Mouse (Mus musculus) midbrain, embryonic 16.5 days (tissue): Measurements from ENCODE around the gene Abcc2. TPM values are rescaled to one million over a fixed set of nuclear protein-coding genes. Genes with fewer than 3 reads are reported as not detected.

ENCODE experiments used
- ATAC-seq: fragments of 200-750 bp; cut with Nextera tagmentation; 2 replicates; pipeline ENCODE4 v1.8.0; 2017; ENCODE audit warnings: moderate TSS enrichment
- H3K27ac ChIP-seq: fragments of 300-500 bp; sonication (generic); 2 replicates; pipeline ENCODE4 v1.5.1; 2014; ENCODE audit warnings: mild to moderate bottlenecking, low read length, mixed read lengths
- H3K27me3 ChIP-seq: fragments of 300-500 bp; sonication (generic); 2 replicates; pipeline ENCODE4 v1.6.1; 2014; ENCODE audit warnings: low read depth, low read length, mixed read lengths; ENCODE audit not compliant: control insufficient read depth, insufficient read depth
- H3K36me3 ChIP-seq: fragments of 300-500 bp; sonication (generic); 2 replicates; pipeline ENCODE4 v1.6.1; 2014; ENCODE audit warnings: mild to moderate bottlenecking, low read length, moderate library complexity, mixed read lengths; ENCODE audit not compliant: control insufficient read depth, insufficient read depth
- H3K4me1 ChIP-seq: fragments of 300-500 bp; sonication (generic); 2 replicates; pipeline ENCODE4 v1.6.1; 2014; ENCODE audit warnings: mild to moderate bottlenecking, low read length, mixed read lengths; ENCODE audit not compliant: control insufficient read depth, insufficient read depth
- H3K4me2 ChIP-seq: fragments of 300-500 bp; sonication (generic); 2 replicates; pipeline ENCODE4 v1.6.1; 2014; ENCODE audit warnings: mild to moderate bottlenecking, low read length, mixed read lengths
- H3K4me3 ChIP-seq: fragments of 300-500 bp; sonication (generic); 2 replicates; pipeline ENCODE4 v1.5.1; 2014; ENCODE audit warnings: low read depth, mild to moderate bottlenecking, low read length, moderate library complexity, mixed read lengths
- H3K9ac ChIP-seq: fragments of 300-500 bp; sonication (generic); 2 replicates; pipeline ENCODE4 v1.6.1; 2014; ENCODE audit warnings: low read depth, low read length, mixed read lengths
- H3K9me3 ChIP-seq: fragments of 300-500 bp; sonication (generic); replicated peaks from 2 replicates; pipeline ENCODE4 v1.6.1; 2014; ENCODE audit warnings: mild to moderate bottlenecking, low read length, mixed read lengths; ENCODE audit not compliant: control insufficient read depth, poor library complexity, severe bottlenecking
- WGBS: fragments of 180-500 bp; shearing (Covaris S2); extraction: QIAGEN DNeasy Blood & Tissue Kit; methylation state at CpG from one replicate; pipeline ENCODE4 v1.1.7; 2014; 5-methylcytosine and 5-hydroxymethylcytosine counted together
- polyA plus RNA-seq: library from polyadenylated mRNA; unstranded; fragments of >200 nt; fragmentation: Nextera tagmentation; extraction: Ambion mirVana; gene quantifications from 2 replicates; pipeline ENCODE4 v1.2.1, GENCODE M21; 2015

Abcc2 gene
- polyA plus RNA-seq, 1 experiment from 2014 or later, result 0.11 TPM

DNA sequence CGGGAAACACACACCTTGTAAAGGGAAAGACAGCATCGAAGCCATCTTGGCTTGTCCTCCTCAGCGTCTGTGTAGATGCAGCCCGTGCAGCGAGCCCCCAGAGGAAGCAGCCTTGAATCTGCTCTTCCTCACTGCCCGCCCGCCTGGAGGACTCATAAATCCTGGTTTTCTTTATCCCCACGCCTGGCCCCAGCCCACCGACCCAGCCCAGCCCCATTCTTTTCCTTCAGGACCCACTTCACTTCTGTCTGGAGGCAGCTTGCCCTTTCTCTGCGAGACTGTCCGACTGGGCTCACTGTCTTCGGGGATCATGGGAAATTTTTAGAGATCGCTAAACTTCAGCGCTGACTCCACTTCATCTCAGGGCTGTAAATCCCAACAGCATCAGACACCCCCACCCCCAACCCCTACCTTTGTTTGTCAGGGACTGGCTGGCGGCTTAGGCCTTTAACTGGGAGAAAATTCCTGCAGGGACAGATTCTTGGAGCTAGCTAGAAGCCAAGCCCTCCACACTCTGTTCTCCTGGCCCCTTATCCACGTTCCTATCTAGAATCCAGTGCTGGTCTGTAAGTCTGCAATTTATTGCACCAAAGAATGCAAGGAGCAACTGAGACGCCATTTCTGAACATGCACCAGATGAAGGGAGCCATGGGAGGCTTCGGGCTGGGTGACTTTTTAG, 101.0 kb downstream of the Abcc2 start:
- H3K36me3 ChIP-seq, result no peaks in the 10 kb centered on the region
- H3K9me3 ChIP-seq, result no peaks in the 10 kb centered on the region
- H3K4me3 ChIP-seq, result peak overlapping the region; percentile 20
- no peak overlapping the region for H3K27ac ChIP-seq
- ATAC-seq, result no peak
- H3K9ac ChIP-seq, result peak overlapping the region; percentile 40; the same call in 1 of the 2 replicates
- H3K4me2 ChIP-seq, result peak overlapping the region; percentile 51
- peaks cover 21% of the 10 kb centered on the region for H3K4me1 ChIP-seq
- no peaks in the 10 kb centered on the region for H3K27me3 ChIP-seq
- WGBS, result 18% methylated on average over 18 of the region's 18 CpGs

DNA sequence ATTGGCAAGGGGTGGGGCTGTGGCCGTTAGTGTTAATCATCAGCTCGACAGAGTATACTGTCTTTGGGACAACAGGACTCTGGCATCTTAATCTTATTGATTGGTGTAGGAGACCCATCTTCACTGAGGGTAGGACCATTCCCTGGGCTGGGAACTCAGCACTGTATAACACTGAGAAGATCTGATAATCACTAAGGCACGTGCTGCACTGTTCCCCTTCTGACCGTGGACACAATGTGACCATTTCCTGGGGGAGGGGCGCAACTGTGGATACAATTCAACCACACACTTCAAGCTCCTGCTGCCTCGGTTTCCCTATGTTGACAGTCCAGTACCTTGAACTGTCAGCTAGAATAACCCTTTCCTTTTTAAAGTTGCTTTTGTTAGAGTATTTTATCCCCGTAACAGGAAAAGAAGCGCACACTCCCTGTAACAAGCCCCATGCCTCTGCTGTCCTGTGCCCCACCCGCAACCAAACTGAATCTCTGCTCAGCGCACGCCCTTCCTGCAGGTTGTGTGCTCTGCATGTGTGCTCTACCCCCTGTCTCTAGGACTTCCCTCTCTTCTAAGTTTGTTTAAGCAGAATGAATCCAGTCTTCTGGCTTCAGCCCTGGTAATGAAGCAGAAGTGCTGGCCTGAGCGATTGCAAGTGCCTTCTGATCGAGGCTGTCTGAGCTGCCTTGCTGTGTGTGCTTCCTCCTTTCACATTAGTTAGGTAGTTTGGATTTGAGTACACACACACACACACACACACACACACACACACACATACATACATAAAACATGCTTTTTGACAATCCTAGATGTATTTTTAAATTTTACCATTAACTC, 102.9 kb downstream of the Abcc2 start:
- WGBS, result 81% methylated on average over 13 of the region's 13 CpGs
- no peaks in the 10 kb centered on the region for H3K27me3 ChIP-seq
- no peaks in the 10 kb centered on the region for H3K9me3 ChIP-seq
- no peak overlapping the region for H3K9ac ChIP-seq
- H3K4me3 ChIP-seq, result no peak overlapping the region
- no peak overlapping the region for H3K27ac ChIP-seq
- H3K4me1 ChIP-seq, result peaks cover 10% of the 10 kb centered on the region
- no peak overlapping the region for H3K4me2 ChIP-seq
- no peak for ATAC-seq
- no peaks in the 10 kb centered on the region for H3K36me3 ChIP-seq

DNA sequence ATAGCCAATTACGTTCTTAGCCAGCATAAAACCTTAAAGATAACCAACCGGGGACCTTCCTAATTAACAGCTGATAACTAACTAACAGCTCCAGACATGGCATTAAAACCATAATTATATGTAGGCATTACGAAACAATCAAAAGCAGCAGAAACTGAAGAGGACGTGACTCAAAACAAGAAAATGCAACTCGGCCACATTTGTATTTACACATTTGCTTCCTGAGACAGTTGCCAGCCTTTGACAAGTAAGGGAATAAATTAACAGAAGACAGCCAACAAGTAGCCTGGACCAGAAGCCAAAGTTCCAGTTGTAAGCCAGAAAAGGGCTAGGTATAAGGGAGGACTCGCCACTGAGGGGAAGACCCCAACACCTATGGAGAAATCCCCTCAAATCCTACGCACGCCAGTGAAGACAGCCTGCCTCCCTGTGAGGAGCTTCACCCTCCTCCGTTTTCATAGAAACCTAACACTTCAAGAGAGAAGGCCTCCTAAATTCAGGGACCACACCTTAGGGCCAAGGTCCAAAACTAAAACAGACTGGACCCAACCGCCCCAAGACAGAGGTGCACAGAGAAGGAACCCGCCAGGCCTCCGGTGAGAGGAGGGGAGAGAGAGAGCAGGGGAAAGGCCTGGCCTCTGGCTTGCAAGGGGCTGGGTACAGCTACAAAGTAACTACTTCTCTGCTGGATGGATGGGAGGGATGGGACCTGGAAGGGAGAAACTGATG, 104.5 kb downstream of the Abcc2 start:
- WGBS, result 88% methylated on average over 12 of the region's 12 CpGs
- Histone ChIP-seq H3K4me2 (no peak overlapping the region), H3K4me1 (peaks cover 8% of the 10 kb centered on the region), H3K9me3 (no peaks in the 10 kb centered on the region), H3K9ac (no peak overlapping the region), H3K36me3 (no peaks in the 10 kb centered on the region), H3K27me3 (no peaks in the 10 kb centered on the region), H3K27ac (no peak overlapping the region), H3K4me3 (no peak overlapping the region)
- ATAC-seq, result no peak

DNA sequence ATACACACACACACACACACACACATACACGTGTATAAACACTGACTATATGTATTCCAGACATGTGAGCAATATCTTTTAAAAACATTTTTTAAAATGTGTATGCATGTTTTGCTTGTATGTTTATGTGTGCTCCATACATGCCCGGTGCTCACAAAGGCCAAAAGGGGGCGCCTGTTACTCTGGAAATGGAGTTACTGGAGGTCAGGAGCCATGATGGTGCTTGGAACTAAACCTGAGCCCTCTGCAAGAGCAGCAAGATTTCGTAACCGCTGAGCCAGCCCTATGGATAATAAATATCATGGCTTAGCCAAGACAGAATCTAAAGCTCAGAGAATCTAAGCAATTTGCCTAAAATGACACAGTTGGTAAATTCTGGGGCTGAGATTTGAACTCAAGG, 105.2 kb downstream of the Abcc2 start:
- no peaks in the 10 kb centered on the region for H3K9me3 ChIP-seq
- no peaks in the 10 kb centered on the region for H3K36me3 ChIP-seq
- H3K4me3 ChIP-seq, result no peak overlapping the region
- no peak overlapping the region for H3K27ac ChIP-seq
- no peaks in the 10 kb centered on the region for H3K27me3 ChIP-seq
- no peak overlapping the region for H3K9ac ChIP-seq
- no peak for ATAC-seq
- H3K4me2 ChIP-seq, result no peak overlapping the region
- WGBS, result 84% methylated on average over 5 of the region's 5 CpGs
- H3K4me1 ChIP-seq, result peaks cover 8% of the 10 kb centered on the region

DNA sequence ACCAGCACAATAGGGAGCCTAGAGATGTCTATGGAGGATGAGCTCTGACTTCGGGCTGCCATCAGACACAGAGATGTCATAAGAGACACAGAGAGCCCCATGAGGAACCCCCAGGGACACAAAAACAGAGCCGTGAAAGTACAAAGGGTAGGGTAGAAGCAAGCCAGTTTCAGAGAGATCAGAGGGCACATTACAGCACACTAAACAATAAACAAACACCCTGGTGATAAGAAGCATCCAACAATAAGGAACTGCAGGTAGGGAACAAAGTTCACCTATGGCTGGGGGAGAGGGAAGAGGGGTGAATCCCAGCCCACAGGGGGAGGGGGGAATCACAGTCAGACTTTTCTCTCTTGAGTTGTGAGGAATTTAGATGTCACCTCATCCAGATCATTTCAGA, 105.7 kb downstream of the Abcc2 start:
- Histone ChIP-seq H3K9me3 (no peaks in the 10 kb centered on the region), H3K4me3 (no peak overlapping the region), H3K36me3 (no peaks in the 10 kb centered on the region), H3K4me1 (peaks cover 8% of the 10 kb centered on the region), H3K27me3 (no peaks in the 10 kb centered on the region), H3K4me2 (no peak overlapping the region), H3K9ac (no peak overlapping the region), H3K27ac (no peak overlapping the region)
- 68% methylated on average over 2 of the region's 2 CpGs for WGBS
- ATAC-seq, result no peak

Other genes starting within 250 kb of the Abcc2 start
- gene Nkx2-3, start 169.9 kb upstream of the Abcc2 start, polyA plus RNA-seq, result 0.51 and 0.55 TPM in 2 replicates
- 12.8 and 14.1 TPM in 2 replicates for gene Slc25a28, start 107.3 kb upstream of the Abcc2 start, polyA plus RNA-seq
- 7.1 and 8.2 TPM in 2 replicates for gene Entpd7, start 92.5 kb upstream of the Abcc2 start, polyA plus RNA-seq
- 6.7 and 7.5 TPM in 2 replicates for gene Cutc, start 29.2 kb upstream of the Abcc2 start, polyA plus RNA-seq
- gene Cox15, start 29.2 kb upstream of the Abcc2 start, polyA plus RNA-seq, result 13.1 and 14.4 TPM in 2 replicates
- gene Dnmbp, start 158.0 kb downstream of the Abcc2 start, polyA plus RNA-seq, result 7.4 and 8.2 TPM in 2 replicates
- 0.37 and 0.39 TPM in 2 replicates for gene Cpn1, start 204.4 kb downstream of the Abcc2 start, polyA plus RNA-seq
- not detected in 2 replicates for gene Cyp2c23, start 247.0 kb downstream of the Abcc2 start, polyA plus RNA-seq